Mouse (Mus musculus) testis, postnatal 10 days (tissue): ENCODE data around the gene Col4a3.

Source experiments
- DNase-seq: peaks from one replicate; pipeline ENCODE4 v3.0.0; 2021; ENCODE audit warnings: low spot score

The Col4a3 gene

GRCm38 (mm10) chr1:82771022-82771586 is 184.4 kb downstream of the Col4a3 start, which contains the start of gene Gm47791:
Gene Gm47791, minus strand, starts transcription at chr1:82771243.
- DNase-seq = no peak
